Mouse (Mus musculus) ES-CJ7 (cell line): ENCODE measurements at regions not wholly inside any gene's neighbourhood (a gene's known extent, or its start where the extent isn't known, plus 50 kb on each side); places are given as distances from the start of the nearest gene placed in this dataset.

Experiments used
- DNase-seq: peaks from one replicate; pipeline ENCODE4 v3.0.0; 2011; ENCODE audit warnings: low read depth, low spot score

DNA sequence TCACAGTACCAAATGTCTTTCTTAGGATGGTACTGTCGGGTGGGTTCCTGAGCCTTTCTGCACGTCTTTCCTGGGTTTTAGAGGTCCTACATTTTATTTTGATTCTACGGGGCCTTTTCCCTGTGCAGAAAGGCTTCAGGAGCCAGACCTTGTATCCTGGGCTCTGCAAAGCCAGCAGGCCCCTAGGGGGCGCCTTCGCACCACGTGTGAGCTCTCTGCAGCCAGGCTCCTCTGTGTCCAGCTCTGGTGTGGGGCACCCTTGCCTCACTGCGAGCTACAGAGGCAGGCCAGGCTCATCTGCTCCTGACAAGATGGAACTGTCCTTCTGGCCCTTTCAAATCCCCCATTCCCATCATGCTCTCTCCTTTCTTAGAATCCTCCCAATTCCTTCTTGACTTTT, 53.3 kb upstream of the Usp3 start:
- DNase-seq: peak; percentile 81

DNA sequence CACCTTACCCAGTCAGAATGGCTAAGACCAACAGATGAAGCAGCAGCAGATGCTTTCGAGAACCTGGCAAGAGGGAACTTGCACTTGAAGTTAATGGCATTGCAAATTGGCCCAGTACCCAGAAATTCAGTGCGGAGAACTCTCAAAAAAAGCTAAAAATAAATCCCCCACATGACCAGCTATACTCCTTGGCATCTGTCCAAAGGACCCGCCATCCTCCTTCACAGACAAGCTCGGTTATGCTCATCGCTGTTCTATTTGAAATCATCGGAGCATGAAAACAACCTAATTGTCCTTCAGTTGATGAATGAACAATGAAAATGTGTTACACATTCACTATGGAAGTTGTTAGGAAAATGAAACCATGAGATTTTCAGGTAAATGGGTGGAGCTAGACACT, 58.4 kb upstream of the Usp3 start:
- DNase-seq: no peak

DNA sequence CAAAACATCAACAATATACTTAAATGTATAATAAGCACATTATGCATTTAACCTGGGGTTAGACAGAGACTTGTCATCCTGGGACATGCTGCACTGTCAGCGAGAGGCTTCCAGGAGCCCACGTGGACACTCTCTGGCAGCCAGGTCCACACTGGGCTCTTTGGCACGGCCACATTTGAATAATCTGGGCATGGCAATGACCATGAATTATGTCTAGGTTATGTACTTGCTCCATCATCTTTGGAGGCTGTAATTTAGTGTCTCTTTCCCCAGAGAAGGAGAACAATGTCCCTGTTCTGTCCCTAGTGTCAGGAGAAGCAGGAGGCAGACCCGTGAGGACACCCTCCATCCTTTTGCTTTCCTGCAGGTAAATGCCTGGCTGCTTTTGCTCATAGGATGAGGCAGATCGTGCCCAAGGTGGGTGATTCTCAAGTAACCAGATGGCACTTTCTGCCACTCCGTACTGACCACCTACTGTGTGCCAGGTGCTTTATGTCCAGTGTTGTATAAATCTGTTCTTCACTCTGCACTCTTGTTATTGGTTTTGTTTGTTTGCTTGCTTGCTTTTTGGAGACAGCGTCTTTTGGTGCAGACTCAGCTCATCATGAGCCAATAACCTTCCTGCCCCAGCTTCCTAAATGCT, 56.2 kb upstream of the Car12 start:
- DNase-seq: no peak

DNA sequence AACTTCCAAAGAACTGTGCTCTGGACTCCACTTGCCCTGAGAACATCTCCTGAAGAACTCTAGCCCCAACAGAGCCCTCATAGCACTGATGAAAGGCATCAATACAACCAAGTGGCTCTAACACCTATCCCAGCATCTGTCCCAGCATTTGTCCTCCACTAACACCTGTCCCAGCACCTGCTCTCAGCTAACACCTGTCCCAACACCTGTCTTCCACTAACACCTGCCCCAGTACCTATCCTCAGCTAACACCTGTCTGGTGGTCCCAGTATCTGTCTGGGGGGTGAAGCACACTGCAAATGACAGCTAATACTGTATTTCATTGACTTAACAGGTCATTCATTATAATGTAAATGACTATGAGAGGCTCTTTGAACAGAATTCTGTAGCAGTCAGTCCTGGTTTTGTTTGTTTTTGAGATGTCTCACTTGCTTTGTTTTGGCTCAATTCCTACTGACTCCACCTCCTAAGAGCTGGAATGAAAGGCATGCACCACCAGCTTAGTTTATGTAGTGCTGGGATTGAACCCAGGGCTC, 54.7 kb upstream of the Car12 start:
- peak; percentile 47 for DNase-seq

DNA sequence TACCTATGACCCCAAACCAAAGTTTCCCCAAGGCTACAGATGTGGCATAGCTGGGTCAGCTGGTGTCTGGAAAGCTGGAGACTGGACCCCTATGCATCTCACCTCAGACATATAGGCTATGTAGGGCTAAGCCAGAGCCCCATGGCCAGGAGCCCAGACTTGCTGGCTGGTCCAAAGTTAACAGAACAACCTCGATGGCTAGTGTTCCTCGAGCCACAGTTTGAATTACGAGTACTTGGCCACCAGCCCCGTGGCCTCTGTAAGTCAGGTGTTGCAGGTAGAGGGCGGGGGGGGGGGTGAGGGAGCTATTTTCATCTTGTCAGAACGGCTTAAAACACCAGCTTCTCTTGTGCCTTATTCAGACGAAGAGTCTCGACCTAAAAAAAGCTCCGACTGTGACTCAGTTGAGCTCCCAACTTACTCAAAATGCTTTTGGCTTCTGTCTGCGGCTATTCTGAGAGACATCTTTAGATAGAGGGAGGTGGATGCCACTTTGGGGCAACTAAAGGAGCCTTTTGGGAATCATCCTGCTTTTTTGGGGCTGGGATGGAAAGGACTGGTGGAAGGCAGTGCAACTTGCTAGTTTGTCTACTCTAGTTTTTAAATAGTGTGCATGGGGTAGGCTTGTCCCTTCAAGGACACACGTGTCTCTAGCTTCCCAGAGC, 53.6 kb upstream of the Car12 start:
- no peak for DNase-seq

DNA sequence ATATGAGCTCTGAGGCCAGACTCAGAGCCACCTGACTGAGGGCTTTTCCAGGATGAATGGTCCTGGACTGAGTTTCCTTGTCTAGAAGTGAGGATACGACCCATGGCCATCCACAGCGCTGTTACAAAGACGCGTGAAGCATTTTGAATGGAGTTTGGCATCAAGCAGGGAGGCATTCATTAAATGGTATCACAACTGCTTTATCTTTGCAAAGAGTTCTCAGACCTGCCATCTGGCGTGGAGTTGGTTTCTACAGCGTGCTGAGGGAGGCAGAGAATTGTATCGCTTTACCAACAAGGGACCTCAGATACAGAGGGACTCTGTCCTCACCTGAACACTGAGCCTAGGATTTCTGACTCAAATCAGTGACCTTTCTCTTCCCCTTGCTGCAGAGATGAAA, 51.9 kb upstream of the Car12 start:
- DNase-seq: no peak

DNA sequence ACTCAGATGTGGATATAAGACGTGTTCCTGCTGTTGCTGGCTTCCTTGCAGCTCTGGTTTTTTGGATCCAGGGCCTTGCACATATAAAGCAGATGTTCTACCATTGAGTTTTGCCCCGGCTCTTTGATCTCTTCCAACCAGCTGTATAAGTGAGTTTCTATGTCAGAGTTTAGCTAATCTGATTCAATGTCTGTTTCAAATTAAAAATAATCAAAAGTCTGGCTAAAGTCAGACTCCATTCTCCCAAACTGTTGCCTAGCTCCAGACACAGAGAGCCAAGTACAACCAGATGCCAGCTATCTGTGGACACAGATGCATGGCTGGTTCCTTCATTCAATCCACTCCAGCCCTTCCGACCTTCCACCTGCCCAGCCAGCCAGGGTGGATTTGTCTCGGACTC, 51.0 kb upstream of the Car12 start:
- no peak for DNase-seq
